In the genomic region with DNA sequence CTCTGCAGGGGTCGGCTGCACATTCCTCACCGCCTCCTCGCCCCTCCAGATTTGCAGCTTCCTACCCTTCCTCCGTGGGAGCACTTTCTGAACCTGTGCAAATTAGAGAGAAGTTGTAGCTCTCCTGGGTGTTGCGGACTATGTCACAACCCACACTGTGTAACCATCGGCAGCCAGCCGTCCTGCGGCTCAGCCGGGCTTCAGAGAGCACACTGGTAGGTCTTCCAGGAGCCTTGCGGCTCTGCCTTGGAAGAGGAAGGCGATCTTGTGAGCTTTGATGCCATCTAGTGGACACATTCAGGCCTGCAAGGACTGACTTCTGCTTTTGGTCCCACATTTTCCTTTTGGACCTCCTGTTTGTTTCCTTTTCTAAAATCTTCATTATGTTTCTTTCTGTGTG, we compare ENCODE assay signal across 8 mouse cellular contexts. TPM values are rescaled to one million over a fixed set of nuclear protein-coding genes. Genes with fewer than 3 reads are reported as not detected.
DNase-seq lines count a peak whose midpoint lies in the region; ATAC-seq and TF ChIP-seq lines count a peak whose summit lies in the region.

No protein-coding gene starts in this region.

- 0 out of 2 replicates have a peak overlapping the region, but pooled peaks have one; percentile 10 for H3K4me2 ChIP-seq in CH12.LX (ENCODE audit: insufficient read depth, low read depth, poor library complexity, severe bottlenecking)
- H3K4me2 ChIP-seq in forebrain, embryonic 12.5 days, result peak overlapping the region; percentile 82
- H3K4me2 ChIP-seq in liver, embryonic 16.5 days (ENCODE audit: low read depth, low read length), result peak overlapping the region; percentile 68
- peak overlapping the region; percentile 81 for H3K4me2 ChIP-seq in neural tube, embryonic 13.5 days

- H3K9me3 ChIP-seq in CH12.LX (replicated peaks; ENCODE audit: low read length), result no peaks in the 10 kb centered on the region
- H3K9me3 ChIP-seq in forebrain, embryonic 12.5 days, result no peaks in the 10 kb centered on the region
- no peaks in the 10 kb centered on the region for H3K9me3 ChIP-seq in liver, embryonic 16.5 days (replicated peaks; ENCODE audit: control insufficient read depth, low read length)
- no peaks in the 10 kb centered on the region for H3K9me3 ChIP-seq in neural tube, embryonic 13.5 days

- peak; percentile 95 for TF ChIP-seq RAD21 in CH12.LX (IDR thresholded peaks at IDR 0.05; ENCODE audit: low read depth, low read length)

- TF ChIP-seq POLR2A in CH12.LX (IDR thresholded peaks at IDR 0.05; ENCODE audit: low read depth, low read length), result no peak

- DNase-seq in CH12.LX (ENCODE audit: extremely low read depth), result peak; percentile 83
- peak; percentile 72 for DNase-seq in c-Kit-positive CD71-positive TER-119-negative erythroid progenitor cells, embryonic 14.5 days (ENCODE audit: low read depth)
- peak; percentile 89 to 91 for DNase-seq in heart, postnatal 10 days
- DNase-seq in kidney, postnatal 4 days, result peak; percentile 90 to 93
- peak; percentile 69 for DNase-seq in telencephalon, adult 2 months (ENCODE audit: low read depth, low spot score)

- peak; percentile 88 to 90 for TF ChIP-seq CTCF in CH12.LX (conservative IDR thresholded peaks at IDR 0.05 in 1 of 2, IDR thresholded peaks at IDR 0.05 in 1 of 2; ENCODE audit: low read depth in 2 of 2, low read length in 2 of 2)

- no peak overlapping the region for H3K9ac ChIP-seq in CH12.LX (ENCODE audit: insufficient read depth, low read depth)
- peak overlapping the region; percentile 58 for H3K9ac ChIP-seq in forebrain, embryonic 12.5 days
- H3K9ac ChIP-seq in liver, embryonic 16.5 days (ENCODE audit: low read depth, low read length), result peak overlapping the region; percentile 27; the same call in 1 of the 2 replicates
- peak overlapping the region; percentile 64 for H3K9ac ChIP-seq in neural tube, embryonic 13.5 days

- intact Hi-C loops in heart, postnatal 10 days (cut with DNase I), result loop anchor here (1.0 to 5.0 kb wide), 2 partner anchors 44 to 332 kb away; no protein-coding TSS in a partner anchor

- in situ Hi-C loops in CH12.LX (cut with MboI; ENCODE audit: low pct_ligation_motif_present, low pct_unique_long_range_greater_than_20kb, low sequenced_read_pairs), result loop anchor here (5.0 to 25.0 kb wide), 2 partner anchors 42 to 502 kb away; a partner anchor contains a TSS

- no peak overlapping the region for H3K27ac ChIP-seq in CH12.LX (ENCODE audit: insufficient read depth, low read depth)
- H3K27ac ChIP-seq in forebrain, embryonic 12.5 days, result no peak overlapping the region
- 0 out of 2 replicates have a peak overlapping the region, but pooled peaks have one; percentile 23 for H3K27ac ChIP-seq in liver, embryonic 16.5 days (ENCODE audit: low read length)
- no peak overlapping the region for H3K27ac ChIP-seq in neural tube, embryonic 13.5 days (replicated peaks)

- 2% methylated on average over 11 of the region's 11 CpGs for WGBS in forebrain, embryonic 12.5 days
- 7% methylated on average over 11 of the region's 11 CpGs for WGBS in liver, embryonic 16.5 days (ENCODE audit: insufficient replicate concordance)
- WGBS in neural tube, embryonic 13.5 days, result 2% methylated on average over 11 of the region's 11 CpGs

- dilution Hi-C loops in CH12.LX (cut with MboI; ENCODE audit: extremely low pct_ligation_motif_present, extremely low pct_unique_long_range_greater_than_20kb, low sequenced_read_pairs), result no loop called here

- no peaks in the 10 kb centered on the region for H3K79me2 ChIP-seq in CH12.LX (replicated peaks; ENCODE audit: control insufficient read depth, extremely low read depth, insufficient read depth, poor library complexity, severe bottlenecking)

- peak; percentile 80 for ATAC-seq in forebrain, embryonic 12.5 days (ENCODE audit: low FRiP score)
- peak; percentile 45; the same call in 1 of the 2 replicates for ATAC-seq in liver, embryonic 16.5 days (ENCODE audit: low read depth)
- ATAC-seq in neural tube, embryonic 13.5 days (ENCODE audit: low read depth), result peak; percentile 74; the same call in 1 of the 2 replicates

- H3K4me3 ChIP-seq in CH12.LX (replicated peaks in 1 of 3; ENCODE audit: low read depth in 2 of 3, low read length in 2 of 3, poor library complexity in 1 of 3), result no peak overlapping the region
- H3K4me3 ChIP-seq in forebrain, embryonic 12.5 days (replicated peaks), result peak overlapping the region; percentile 40
- peak overlapping the region; percentile 41 for H3K4me3 ChIP-seq in liver, embryonic 16.5 days (ENCODE audit: low read depth, low read length)
- peak overlapping the region; percentile 38 for H3K4me3 ChIP-seq in neural tube, embryonic 13.5 days

- H3K27me3 ChIP-seq in CH12.LX (replicated peaks), result no peaks in the 10 kb centered on the region
- peaks cover 12% of the 10 kb centered on the region for H3K27me3 ChIP-seq in forebrain, embryonic 12.5 days
- peaks cover 10% of the 10 kb centered on the region for H3K27me3 ChIP-seq in liver, embryonic 16.5 days (ENCODE audit: control insufficient read depth, insufficient read depth, low read depth, low read length)
- H3K27me3 ChIP-seq in neural tube, embryonic 13.5 days, result peaks cover 8% of the 10 kb centered on the region; the same call in 1 of the 2 replicates

- H3K4me1 ChIP-seq in CH12.LX (ENCODE audit: control insufficient read depth in 1 of 2, insufficient read depth in 2 of 2), result peaks cover 17 to 33% of the 10 kb centered on the region in 2 experiments
- H3K4me1 ChIP-seq in forebrain, embryonic 12.5 days, result peaks cover 23% of the 10 kb centered on the region
- H3K4me1 ChIP-seq in liver, embryonic 16.5 days (ENCODE audit: control insufficient read depth, low read depth, low read length), result peaks cover 17% of the 10 kb centered on the region
- peaks cover 28% of the 10 kb centered on the region for H3K4me1 ChIP-seq in neural tube, embryonic 13.5 days (replicated peaks)

- H3K36me3 ChIP-seq in CH12.LX (replicated peaks in 1 of 2; ENCODE audit: control insufficient read depth in 1 of 2, insufficient read depth in 1 of 2, low read length in 1 of 2), result no peaks in the 10 kb centered on the region
- H3K36me3 ChIP-seq in forebrain, embryonic 12.5 days (replicated peaks), result no peaks in the 10 kb centered on the region
- H3K36me3 ChIP-seq in liver, embryonic 16.5 days (ENCODE audit: control insufficient read depth, insufficient read depth), result no peaks in the 10 kb centered on the region
- H3K36me3 ChIP-seq in neural tube, embryonic 13.5 days, result no peaks in the 10 kb centered on the region

- TF ChIP-seq EP300 in CH12.LX (IDR thresholded peaks at IDR 0.05; ENCODE audit: low read length), result no peak

TF ChIP-seq in CH12.LX, 34 proteins besides CTCF, POLR2A, EP300 and RAD21:
- no peak for TF ChIP-seq E2F4 (IDR thresholded peaks at IDR 0.05; ENCODE audit: insufficient replicate concordance, low read depth, low read length)
- TF ChIP-seq PAX5 (IDR thresholded peaks at IDR 0.05; ENCODE audit: low read length), result no peak
- TF ChIP-seq ZC3H11A (IDR thresholded peaks at IDR 0.05; ENCODE audit: low read depth, low read length), result peak; percentile 54
- peak; percentile 80 for TF ChIP-seq SMC3 (IDR thresholded peaks at IDR 0.05; ENCODE audit: low read depth, low read length)
- TF ChIP-seq MEF2A (IDR thresholded peaks at IDR 0.05; ENCODE audit: borderline replicate concordance, low read depth, low read length), result peak; percentile 20; the same call in 1 of the 2 replicates
- 0 out of 2 replicates have a peak, but pooled peaks have one; percentile 30 for TF ChIP-seq TCF12 (IDR thresholded peaks at IDR 0.05; ENCODE audit: low read depth, low read length)

RNA-seq across cellular contexts. Expression of a gene that starts 38.0 kb away (rescaled TPM):
- total RNA-seq in CH12.LX (2012; rRNA removed) (14.5 and 17.5 TPM in 2 replicates), CH12.LX (2014; rRNA removed) (22.1 and 23.5 TPM in 2 replicates)
- polyA plus RNA-seq in CH12.LX (2012; ENCODE audit: insufficient read length, low read depth), result 22.4 and 24.2 TPM in 2 replicates
- polyA plus RNA-seq in forebrain, embryonic 12.5 days (2016; fragmentation: Nextera tagmentation; extraction: Ambion mirVana), result 22.5 and 23.7 TPM in 2 replicates
- total RNA-seq in heart, postnatal 10 days (2021), result 10 to 100 TPM; 29.9 to 31.5 TPM
- polyA plus RNA-seq in liver, embryonic 16.5 days (2015; fragmentation: Nextera tagmentation; extraction: Ambion mirVana), result 8.1 and 8.4 TPM in 2 replicates
- 25.6 and 26.8 TPM in 2 replicates for polyA plus RNA-seq in neural tube, embryonic 13.5 days (2015; fragmentation: Nextera tagmentation; extraction: Ambion mirVana)

RNA-seq across cellular contexts. Expression of a gene that starts 49.9 kb away (rescaled TPM):
- 571 and 590 TPM in 2 replicates for total RNA-seq in CH12.LX (2012; rRNA removed)
- 1,420 and 1,540 TPM in 2 replicates for total RNA-seq in CH12.LX (2014; rRNA removed)
- 629 and 715 TPM in 2 replicates for polyA plus RNA-seq in CH12.LX (2012; ENCODE audit: insufficient read length, low read depth)
- 3,507 and 3,679 TPM in 2 replicates for polyA plus RNA-seq in forebrain, embryonic 12.5 days (2016; fragmentation: Nextera tagmentation; extraction: Ambion mirVana)
- total RNA-seq in heart, postnatal 10 days (2021), result 100 to 1,000 TPM; 868 to 930 TPM
- polyA plus RNA-seq in liver, embryonic 16.5 days (2015; fragmentation: Nextera tagmentation; extraction: Ambion mirVana), result 2,020 and 2,074 TPM in 2 replicates
- 3,608 and 3,867 TPM in 2 replicates for polyA plus RNA-seq in neural tube, embryonic 13.5 days (2015; fragmentation: Nextera tagmentation; extraction: Ambion mirVana)

Comparison
In these comparisons a context has a peak if more than half of its experiments do, and no peak if none do; other contexts are left out.
1. H3K4me2 ChIP-seq: peak in every context shown above with its lines; median percentile 82 in forebrain, embryonic 12.5 days; 81 in neural tube, embryonic 13.5 days; 68 in liver, embryonic 16.5 days; 10 in CH12.LX.
2. H3K4me3 ChIP-seq: peak in forebrain, embryonic 12.5 days (single experiment), liver, embryonic 16.5 days (single experiment) and neural tube, embryonic 13.5 days (single experiment); none in CH12.LX (0 of 3).
3. Peak in every context shown above with its lines, with median percentiles within 50 percentile points of each other: DNase-seq and ATAC-seq.